Mouse (Mus musculus) heart, postnatal 0 days (tissue): Measurements from ENCODE around the gene Coq7. TPM values are rescaled to one million over a fixed set of nuclear protein-coding genes. Genes with fewer than 3 reads are reported as not detected.

Experiments used
- ATAC-seq: fragments of 200-750 bp; cut with Nextera tagmentation; 2 replicates; pipeline ENCODE4 v1.8.0; 2017; ENCODE audit warnings: low read depth, moderate number of reproducible peaks, moderate library complexity; ENCODE audit not compliant: insufficient read depth
- DNase-seq: peaks from one replicate; pipeline ENCODE4 v3.0.0-alpha.2; 2016; ENCODE audit warnings: low spot score
- H3K27ac ChIP-seq: fragments of 300-500 bp; sonication (generic); 2 replicates; pipeline ENCODE4 v1.5.1; 2014; ENCODE audit warnings: low read depth, mild to moderate bottlenecking
- H3K27me3 ChIP-seq: fragments of 300-500 bp; sonication (generic); 2 replicates; pipeline ENCODE4 v1.6.1; 2014; ENCODE audit warnings: low read length, mixed read lengths; ENCODE audit not compliant: control insufficient read depth, insufficient read depth
- H3K36me3 ChIP-seq: fragments of 300-500 bp; sonication (generic); replicated peaks from 2 replicates; pipeline ENCODE4 v1.6.1; 2014; ENCODE audit warnings: low read length, mixed read lengths; ENCODE audit not compliant: control insufficient read depth, insufficient read depth
- H3K4me1 ChIP-seq: fragments of 300-500 bp; sonication (generic); 2 replicates; pipeline ENCODE4 v1.6.1; 2014; ENCODE audit warnings: antibody characterized with exemption; ENCODE audit not compliant: control insufficient read depth, insufficient read depth
- H3K4me2 ChIP-seq: fragments of 300-500 bp; sonication (generic); 2 replicates; pipeline ENCODE4 v1.6.1; 2014; ENCODE audit warnings: low read depth, mild to moderate bottlenecking, low read length, moderate library complexity
- H3K4me3 ChIP-seq: fragments of 300-500 bp; sonication (generic); 2 replicates; pipeline ENCODE4 v1.5.1; 2014; ENCODE audit warnings: low read depth, low read length
- H3K9ac ChIP-seq: fragments of 300-500 bp; sonication (generic); replicated peaks from 2 replicates; pipeline ENCODE4 v1.6.1; 2014; ENCODE audit warnings: low read depth, low read length, mixed read lengths
- H3K9me3 ChIP-seq: fragments of 300-500 bp; sonication (generic); replicated peaks from 2 replicates; pipeline ENCODE4 v1.6.1; 2016; ENCODE audit warnings: low read length; ENCODE audit not compliant: control insufficient read depth
- CTCF ChIP-seq: IDR thresholded peaks from 2 replicates; pipeline ENCODE4 v1.5.1; 2016; ENCODE audit warnings: antibody characterized with exemption, control low read depth, low read depth
- EP300 ChIP-seq: IDR thresholded peaks from 2 replicates; pipeline ENCODE4 v1.6.1; 2016; ENCODE audit warnings: antibody characterized with exemption, low read depth
- WGBS: fragments of 180-500 bp; shearing (Covaris S2); extraction: QIAGEN DNeasy Blood & Tissue Kit; methylation state at CpG from one replicate; pipeline ENCODE4 v1.1.7; 2014; 5-methylcytosine and 5-hydroxymethylcytosine counted together
- polyA plus RNA-seq: library from polyadenylated mRNA; unstranded; fragments of >200 nt; fragmentation: Nextera tagmentation; extraction: Ambion mirVana; gene quantifications from 2 replicates; pipeline ENCODE4 v1.2.1, GENCODE M21; 2015
- total RNA-seq: library from RNA; depleted of rRNA; stranded (reverse); fragments of >200 nt; gene quantifications from 2 replicates; pipeline ENCODE4 v1.2.3, GENCODE M21; 2014; ENCODE audit warnings: low replicate concordance

Gene Coq7
- total and polyA plus RNA-seq, 2 experiments from 2014 or later: 81.4 to 267 TPM

DNA sequence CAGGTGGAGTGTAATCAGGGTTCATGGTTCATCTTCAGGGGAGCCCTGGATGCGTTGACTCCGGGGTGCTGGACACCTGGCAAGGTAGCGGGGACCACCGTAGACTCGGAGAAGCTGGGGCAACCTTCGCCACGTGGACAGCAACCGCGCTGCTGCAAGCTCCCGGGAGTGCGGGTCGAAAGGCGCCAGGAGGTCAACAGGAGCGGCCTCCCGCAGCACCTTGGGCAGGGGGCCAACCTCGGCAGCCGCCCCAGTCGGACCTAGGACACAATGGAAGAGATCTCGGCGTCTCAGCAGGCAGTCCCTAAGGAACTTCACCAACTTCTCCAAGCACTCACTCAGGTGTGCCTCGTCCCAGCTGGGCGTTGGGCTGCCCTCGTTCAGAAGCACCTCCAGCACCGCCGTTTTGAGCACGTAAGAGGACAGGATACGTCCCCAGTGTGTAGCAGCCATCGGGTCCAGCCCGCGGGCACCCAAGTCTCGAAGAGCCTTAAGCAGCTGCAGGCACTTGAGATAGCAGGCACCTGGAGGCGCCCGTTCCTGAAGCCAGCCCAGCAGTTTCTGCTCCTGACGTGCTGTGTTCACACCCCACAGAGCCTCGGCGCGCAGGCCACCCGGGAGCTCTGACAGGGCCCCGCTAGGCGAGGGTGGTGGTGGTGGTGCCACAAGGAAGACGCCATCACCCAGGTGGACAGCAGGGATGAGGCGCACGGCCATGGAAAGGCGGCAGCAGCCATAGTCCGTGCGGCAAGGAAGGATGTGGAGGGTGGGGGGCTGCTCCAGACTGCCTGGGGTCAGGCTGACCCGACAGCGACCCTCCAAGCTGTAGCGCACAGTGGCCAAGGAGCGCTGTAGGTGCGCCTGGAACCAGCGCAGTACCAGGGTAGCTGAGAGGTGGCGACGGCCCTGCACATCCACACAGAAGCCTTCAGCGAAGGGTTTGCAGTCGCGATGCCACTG is 43.2 kb downstream of the Coq7 start:
- TF ChIP-seq EP300 (no peak), CTCF (no peak)
- no peak for DNase-seq
- no peaks in the 10 kb centered on the region for H3K9me3 ChIP-seq
- 34% methylated on average over 57 of the region's 57 CpGs for WGBS
- H3K4me2 ChIP-seq: peak overlapping the region; percentile 73
- H3K27ac ChIP-seq: peak overlapping the region; percentile 94; the same call in 1 of the 2 replicates
- 0 out of 2 replicates have a peak overlapping the region, but pooled peaks have one; percentile 32 for H3K9ac ChIP-seq
- peak overlapping the region; percentile 78 for H3K4me3 ChIP-seq
- H3K36me3 ChIP-seq: peaks cover 11% of the 10 kb centered on the region; the same call in 1 of the 2 replicates
- ATAC-seq: no peak
- peaks cover 22% of the 10 kb centered on the region for H3K27me3 ChIP-seq
- H3K4me1 ChIP-seq: peaks cover 3% of the 10 kb centered on the region; the same call in 1 of the 2 replicates

DNA sequence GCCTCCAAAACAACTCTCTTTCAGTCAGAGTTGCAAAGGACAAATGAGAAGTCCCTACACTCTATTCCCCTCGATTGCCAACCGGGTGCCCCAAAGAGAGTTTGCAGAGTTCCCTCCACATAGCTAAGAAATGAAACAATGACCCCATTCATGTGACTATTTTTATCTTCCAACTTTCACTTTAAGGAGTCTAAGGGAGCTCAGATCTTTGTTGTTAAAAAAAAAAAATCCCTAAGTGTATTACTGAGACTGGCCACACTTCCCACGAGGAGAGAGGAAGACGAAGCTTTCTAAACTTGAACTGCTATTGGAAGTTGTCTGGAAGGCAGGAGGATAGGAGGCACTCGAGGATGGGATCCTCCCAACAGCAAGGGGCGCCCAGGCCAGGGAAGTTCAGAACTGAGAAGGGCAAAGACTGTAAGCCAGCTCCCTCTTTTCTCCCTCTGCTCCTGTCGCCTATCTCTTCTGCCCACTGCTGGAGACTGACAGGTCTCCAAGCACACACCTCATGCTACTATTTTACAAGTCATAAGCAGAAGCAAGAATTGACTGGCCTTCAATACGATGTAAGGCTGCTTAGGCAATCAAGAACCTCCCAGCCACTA is 45.0 kb downstream of the Coq7 start:
- Histone ChIP-seq H3K4me3 (peak overlapping the region; percentile 31), H3K4me1 (peaks cover 3% of the 10 kb centered on the region; the same call in 1 of the 2 replicates), H3K4me2 (peak overlapping the region; percentile 73), H3K9me3 (no peaks in the 10 kb centered on the region), H3K36me3 (peaks cover 11% of the 10 kb centered on the region; the same call in 1 of the 2 replicates), H3K9ac (peak overlapping the region; percentile 7; the same call in 1 of the 2 replicates), H3K27me3 (peaks cover 22% of the 10 kb centered on the region), H3K27ac (peak overlapping the region; percentile 69)
- DNase-seq: no peak
- no peak for ATAC-seq
- no peak for TF ChIP-seq CTCF
- TF ChIP-seq EP300: no peak
- WGBS: 31% methylated on average over 8 of the region's 8 CpGs

DNA sequence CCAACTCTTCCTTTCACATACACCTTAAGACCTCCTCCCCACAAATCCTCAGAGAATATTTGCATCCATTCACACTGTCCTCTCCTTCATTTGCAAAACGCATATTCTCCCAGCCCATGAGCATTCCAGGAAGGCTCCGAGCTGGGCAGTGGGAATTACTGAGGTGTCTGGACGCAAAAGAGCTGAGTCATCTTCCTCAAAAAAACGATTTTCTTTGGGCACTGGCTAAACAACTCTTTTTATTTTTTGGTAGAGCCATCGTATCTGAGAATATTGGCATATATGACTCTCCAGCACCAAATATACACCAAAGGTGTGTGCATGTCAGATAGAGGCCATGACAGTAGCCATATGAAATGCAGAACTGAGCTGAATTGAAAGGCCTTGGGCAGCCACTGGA is 46.2 kb downstream of the Coq7 start:
- TF ChIP-seq CTCF: no peak
- H3K9me3 ChIP-seq: no peaks in the 10 kb centered on the region
- peaks cover 21% of the 10 kb centered on the region for H3K27me3 ChIP-seq
- H3K4me1 ChIP-seq: peaks cover 3% of the 10 kb centered on the region; the same call in 1 of the 2 replicates
- no peak for ATAC-seq
- WGBS: 47% methylated on average over 5 of the region's 5 CpGs
- H3K9ac ChIP-seq: no peak overlapping the region
- no peak overlapping the region for H3K27ac ChIP-seq
- H3K36me3 ChIP-seq: peaks cover 11% of the 10 kb centered on the region; the same call in 1 of the 2 replicates
- no peak for DNase-seq
- no peak overlapping the region for H3K4me3 ChIP-seq
- peak overlapping the region; percentile 34 for H3K4me2 ChIP-seq

DNA sequence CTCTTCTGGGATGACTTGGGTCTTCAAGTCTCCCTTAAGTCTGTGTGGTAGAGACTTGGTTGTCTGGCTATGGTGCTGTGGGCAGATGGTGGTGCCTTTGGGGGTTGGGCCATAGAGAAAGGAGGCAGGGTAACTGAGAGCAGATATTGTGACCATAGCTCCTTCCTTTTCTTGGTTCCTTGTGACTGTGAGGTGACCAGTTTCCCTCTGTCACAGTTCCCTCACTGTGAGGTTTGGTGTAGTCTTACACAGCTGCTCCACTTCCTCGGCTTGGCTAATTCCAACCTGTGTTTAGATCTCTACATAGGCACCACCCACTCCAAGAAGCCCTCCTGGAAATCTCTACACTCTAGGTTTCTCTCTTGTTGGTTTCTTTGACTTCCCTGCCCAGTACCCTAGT is 49.2 kb downstream of the Coq7 start:
- DNase-seq (no peak), ATAC-seq (no peak)
- no peak overlapping the region for H3K27ac ChIP-seq
- 83% methylated on average over 1 of the region's 1 CpGs for WGBS
- no peak for TF ChIP-seq CTCF
- no peak for TF ChIP-seq EP300
- no peak overlapping the region for H3K9ac ChIP-seq
- peaks cover 8% of the 10 kb centered on the region; the same call in 1 of the 2 replicates for H3K36me3 ChIP-seq
- H3K9me3 ChIP-seq: no peaks in the 10 kb centered on the region
- H3K4me1 ChIP-seq: no peaks in the 10 kb centered on the region; the same call in 1 of the 2 replicates
- no peak overlapping the region for H3K4me3 ChIP-seq
- no peaks in the 10 kb centered on the region for H3K27me3 ChIP-seq
- H3K4me2 ChIP-seq: no peak overlapping the region

DNA sequence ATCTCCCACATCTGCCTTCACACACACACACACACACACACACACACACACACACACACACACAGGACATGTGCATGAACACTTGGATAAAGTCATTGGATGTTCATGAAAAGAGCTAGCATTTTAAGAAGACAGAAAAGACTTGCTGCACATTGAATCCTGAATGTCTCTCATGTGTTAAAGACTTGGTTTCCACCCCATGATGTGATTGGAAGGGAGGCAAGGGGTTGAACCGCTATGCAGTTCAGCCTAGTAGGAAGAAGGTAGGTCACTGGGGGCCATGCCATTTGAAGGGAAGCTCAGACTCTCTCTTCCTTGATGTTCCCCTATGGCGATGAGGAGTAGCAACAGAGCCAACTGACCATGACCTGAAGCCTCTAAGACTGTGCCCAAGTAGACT is 51.2 kb downstream of the Coq7 start:
- 83% methylated on average over 2 of the region's 2 CpGs for WGBS
- no peak for ATAC-seq
- H3K27ac ChIP-seq: no peak overlapping the region

More for the DNA sequence above, 51.2 kb downstream of the Coq7 start:
- Histone ChIP-seq H3K9ac (no peak overlapping the region), H3K27me3 (no peaks in the 10 kb centered on the region), H3K4me2 (no peak overlapping the region), H3K36me3 (peaks cover 5% of the 10 kb centered on the region; the same call in 1 of the 2 replicates), H3K4me3 (no peak overlapping the region), H3K9me3 (no peaks in the 10 kb centered on the region), H3K4me1 (0 out of 2 replicates have a peak, but pooled peaks cover 5% of the 10 kb centered on the region)
- DNase-seq: no peak
- TF ChIP-seq CTCF (no peak), EP300 (no peak)
